ENCODE assay signal across 9 mouse cellular contexts in genomic region chr5:114978473-114978872, GRCm38 (mm10). TPM values are rescaled to one million over a fixed set of nuclear protein-coding genes. Genes with fewer than 3 reads are reported as not detected.
A peak's percentile ranks its signal among the peaks of the same experiment; 100 is the strongest.
DNase-seq lines count a peak whose midpoint lies in the region; ATAC-seq lines count a peak whose summit lies in the region.
"Had no signal": no experiment of that assay in that cellular context is flagged by ENCODE, and none has a peak within 500 bp of the region (broad histone marks: within the 10 kb centered on the region; RNA-seq: fewer than 3 reads in every experiment).

No protein-coding gene starts in this region.

- H3K9ac ChIP-seq in kidney, embryonic 14.5 days (ENCODE audit: low read depth, low read length), result no peak overlapping the region

- H3K27ac ChIP-seq in kidney, embryonic 14.5 days (ENCODE audit: low read depth, low read length), result no peak overlapping the region

- ATAC-seq in kidney, embryonic 14.5 days (ENCODE audit: low FRiP score, low TSS enrichment), result no peak

- H3K4me3 ChIP-seq in kidney, embryonic 14.5 days (ENCODE audit: low read length), result no peak overlapping the region

- no peaks in the 10 kb centered on the region for H3K27me3 ChIP-seq in kidney, embryonic 14.5 days (ENCODE audit: control insufficient read depth, insufficient read depth, low read length)

- WGBS in kidney, embryonic 14.5 days, result 70% methylated on average over 11 of the region's 11 CpGs

- peaks cover 8% of the 10 kb centered on the region for H3K4me1 ChIP-seq in kidney, embryonic 14.5 days (ENCODE audit: control insufficient read depth, insufficient read depth, low read length)

- DNase-seq in kidney, adult 11 months, result peak; percentile 41
- DNase-seq in testis, postnatal 10 days (ENCODE audit: low spot score), result peak; percentile 58
- no peak for DNase-seq in testis, postnatal 14 days (ENCODE audit: low spot score)
- peak; percentile 27 to 29 for DNase-seq in cerebellum, postnatal 36 days
- DNase-seq in embryo, embryonic 9.5 days (ENCODE audit: extremely low spot score), result no peak
- DNase-seq in ovary, adult 18-20 months (ENCODE audit: low spot score), result no peak

- no peaks in the 10 kb centered on the region for H3K9me3 ChIP-seq in kidney, embryonic 14.5 days (ENCODE audit: control insufficient read depth, low read length)

- no peaks in the 10 kb centered on the region for H3K36me3 ChIP-seq in kidney, embryonic 14.5 days (ENCODE audit: control insufficient read depth, insufficient read depth, low read length)

- H3K4me2 ChIP-seq in kidney, embryonic 14.5 days (replicated peaks; ENCODE audit: low read depth, low read length), result no peak overlapping the region

RNA-seq across cellular contexts. Expression of gene Hnf1a, which starts 7.6 kb away (rescaled TPM):
- polyA plus RNA-seq in kidney, embryonic 14.5 days (2014; fragmentation: Nextera tagmentation; extraction: Ambion mirVana), result 5.4 and 6.8 TPM in 2 replicates
- polyA plus RNA-seq: frontal cortex, adult 2 months; heart, postnatal 0 days had no signal

RNA-seq across cellular contexts. Expression of gene Sppl3, which starts 32.5 kb away (rescaled TPM):
- 23.9 and 26.1 TPM in 2 replicates for polyA plus RNA-seq in kidney, embryonic 14.5 days (2014; fragmentation: Nextera tagmentation; extraction: Ambion mirVana)

RNA-seq across cellular contexts. Expression of gene 2210016L21Rik, which starts 36.5 kb away (rescaled TPM):
- 51.1 and 58.9 TPM in 2 replicates for polyA plus RNA-seq in kidney, embryonic 14.5 days (2014; fragmentation: Nextera tagmentation; extraction: Ambion mirVana)

RNA-seq across cellular contexts. Expression of gene Oasl1, which starts 55.4 kb away (rescaled TPM):
- polyA plus RNA-seq in kidney, embryonic 14.5 days (2014; fragmentation: Nextera tagmentation; extraction: Ambion mirVana), result 1.2 and 2.5 TPM in 2 replicates

Comparison
In these comparisons a context has a peak if more than half of its experiments do, and no peak if none do; other contexts are left out.
1. DNase-seq: peak in kidney, adult 11 months (single experiment), testis, postnatal 10 days (single experiment) and cerebellum, postnatal 36 days (2 of 2); none in testis, postnatal 14 days (single experiment), embryo, embryonic 9.5 days (single experiment) and ovary, adult 18-20 months (single experiment).